Mouse (Mus musculus) hematopoietic stem cell, adult 5-6 weeks (primary cell): ENCODE measurements around the gene Mup2. TPM values are rescaled to one million over a fixed set of nuclear protein-coding genes. Genes with fewer than 3 reads are reported as not detected.
"Not testable (repeated sequence)": the region's sequence is repeated elsewhere in the genome, so short reads cannot be mapped to it uniquely, and the experiment has no call there.

ENCODE experiments used
- ATAC-seq, 2 experiments: fragments of 125-278 bp in 1 of 2; replicated peaks in 1 of 2; 2 replicates each; pipeline ENCODE4 v1.8.0; 2016 to 2017; ENCODE audit warnings: inconsistent platforms in 2 of 2, mild to moderate bottlenecking in 2 of 2, moderate number of reproducible peaks in 2 of 2, low read depth in 1 of 2, moderate TSS enrichment in 1 of 2; ENCODE audit not compliant: low FRiP score in 2 of 2, poor library complexity in 2 of 2, severe bottlenecking in 2 of 2, insufficient read depth in 1 of 2, low TSS enrichment in 1 of 2
- total RNA-seq: library from RNA; stranded (forward); fragments of 172-1452, 232-1000 nt; gene quantifications from 2 replicates; pipeline ENCODE4 v1.2.3, GENCODE M21; 2017

Mup2 gene
- not detected in 2 replicates for total RNA-seq

DNA sequence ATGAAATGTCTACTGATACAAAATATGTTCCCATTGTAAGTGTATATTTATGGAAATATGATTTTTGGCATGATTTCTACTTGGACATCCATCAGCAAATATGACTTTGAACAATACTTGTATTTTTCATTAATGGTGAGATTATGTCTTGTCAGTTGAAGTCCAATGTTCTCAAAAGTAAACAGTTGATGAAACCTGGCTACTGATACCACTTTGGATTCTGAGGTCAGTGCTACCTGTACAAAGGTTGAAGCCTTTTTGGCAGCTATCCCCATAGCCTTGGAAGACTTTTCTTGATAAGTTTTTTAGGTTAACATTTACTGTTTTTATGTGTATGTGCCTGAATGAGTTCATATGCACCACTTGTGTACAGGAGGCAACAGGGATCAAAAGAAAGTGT, at the start of gene Mup2:
Gene Mup2 (minus strand): TSS at position 101 of the 400 bp plus-strand sequence.
- ATAC-seq, result not testable (repeated sequence)

Other genes with a start within 250 kb of the Mup2 start
- gene Slc46a2, start 239.2 kb downstream of the Mup2 start, total RNA-seq, result not detected in 2 replicates
- gene Mup4, start 193.6 kb downstream of the Mup2 start, total RNA-seq, result not detected in 2 replicates
- gene Mup6, start 190.0 kb downstream of the Mup2 start, total RNA-seq, result not detected in 2 replicates
- not detected in 2 replicates for gene Mup7, start 83.8 kb downstream of the Mup2 start, total RNA-seq
- gene Mup8, start 68.3 kb upstream of the Mup2 start, total RNA-seq, result not detected in 2 replicates